Mouse (Mus musculus) thymus, adult 2 months (tissue): ENCODE measurements around the gene Gm867. TPM values are rescaled to one million over a fixed set of nuclear protein-coding genes. Genes with fewer than 3 reads are reported as not detected.

Experiments used
- DNase-seq: peaks from one replicate; pipeline ENCODE4 v3.0.0; 2021
- H3K27ac ChIP-seq: fragments of 200-500 bp; 2 replicates; pipeline ENCODE4 v1.5.1; 2012; ENCODE audit warnings: low read length, control low read depth; ENCODE audit not compliant: control insufficient read depth, insufficient read depth
- H3K27me3 ChIP-seq: fragments of 200-500 bp; 2 replicates; pipeline ENCODE4 v1.6.1; 2012; ENCODE audit warnings: mild to moderate bottlenecking, low read length, moderate library complexity, mixed read lengths; ENCODE audit not compliant: control insufficient read depth, insufficient read depth
- H3K36me3 ChIP-seq: fragments of 200-500 bp; 2 replicates; pipeline ENCODE4 v1.6.1; 2012; ENCODE audit warnings: mild to moderate bottlenecking, low read length, moderate library complexity; ENCODE audit not compliant: control insufficient read depth, insufficient read depth
- H3K4me1 ChIP-seq: fragments of 200-500 bp; replicated peaks from 2 replicates; pipeline ENCODE4 v1.6.1; 2012; ENCODE audit warnings: low read length; ENCODE audit not compliant: control insufficient read depth, insufficient read depth
- H3K4me3 ChIP-seq: fragments of 200-500 bp; 2 replicates; pipeline ENCODE4 v1.5.1; 2012; ENCODE audit warnings: mild to moderate bottlenecking, low read length, control low read depth, moderate library complexity; ENCODE audit not compliant: control insufficient read depth, insufficient read depth
- CTCF ChIP-seq: fragments of 200-500 bp; IDR thresholded peaks from 2 replicates; pipeline ENCODE4 v1.5.1; 2012; ENCODE audit warnings: mild to moderate bottlenecking, control low read depth, low read length, moderate library complexity, borderline replicate concordance; ENCODE audit not compliant: control insufficient read depth, poor library complexity, insufficient read depth; ENCODE audit errors: extremely low read depth
- POLR2A ChIP-seq: fragments of 200-500 bp; IDR thresholded peaks from 2 replicates; pipeline ENCODE4 v1.6.1; 2012; ENCODE audit warnings: mild to moderate bottlenecking, low read length, control low read depth, moderate library complexity; ENCODE audit not compliant: control insufficient read depth, poor library complexity, insufficient read depth; ENCODE audit errors: extremely low read depth
- WGBS: fragments of 180-500 bp; shearing (Covaris S2); methylation state at CpG from one replicate; pipeline ENCODE4 v1.1.7; 2018; 5-methylcytosine and 5-hydroxymethylcytosine counted together
- polyA plus RNA-seq: library from polyadenylated mRNA; depleted of rRNA; stranded (reverse); fragments of >200 nt; gene quantifications from 2 replicates; pipeline ENCODE4 v1.2.3, GENCODE M21; 2012

Gm867 gene
- polyA plus RNA-seq, 1 experiment, result 0.42 TPM

- no peaks in the 10 kb centered on the region for H3K27me3 ChIP-seq
Observed at GRCm38 (mm10) chr10:75945213-75945612, 4.7 kb upstream of the Gm867 start.

GRCm38 (mm10) chr10:75944066-75944772 is 3.7 kb upstream of the Gm867 start:
- Histone ChIP-seq H3K27me3 (no peaks in the 10 kb centered on the region), H3K4me1 (no peaks in the 10 kb centered on the region), H3K36me3 (no peaks in the 10 kb centered on the region), H3K4me3 (no peak overlapping the region), H3K27ac (no peak overlapping the region)
- TF ChIP-seq CTCF (no peak), POLR2A (no peak)
- 85% methylated on average over 11 of the region's 11 CpGs for WGBS
- no peak for DNase-seq

More at GRCm38 (mm10) chr10:75945213-75945612, 4.7 kb upstream of the Gm867 start:
- H3K27ac ChIP-seq, result no peak overlapping the region
- H3K36me3 ChIP-seq, result no peaks in the 10 kb centered on the region
- 97% methylated on average over 7 of the region's 7 CpGs for WGBS
- no peak for TF ChIP-seq POLR2A
- TF ChIP-seq CTCF, result no peak
- no peak for DNase-seq
- H3K4me1 ChIP-seq, result no peaks in the 10 kb centered on the region
- no peak overlapping the region for H3K4me3 ChIP-seq

- Histone ChIP-seq H3K27me3 (no peaks in the 10 kb centered on the region), H3K27ac (no peak within 1 kb of the TSS), H3K4me3 (no peak within 1 kb of the TSS), H3K4me1 (no peaks in the 10 kb centered on the region), H3K36me3 (no peaks in the 10 kb centered on the region)
- WGBS, result 65% methylated on average over 15 of the region's 15 CpGs
- no peak for TF ChIP-seq CTCF
- no peak for TF ChIP-seq POLR2A
- DNase-seq, result no peak
Observed at GRCm38 (mm10) chr10:75942736-75943477, 2.4 kb upstream of the Gm867 start, which contains the start of gene Vpreb3. Vpreb3 (plus strand) TSS chr10:75943057.

- H3K27me3 ChIP-seq, result no peaks in the 10 kb centered on the region
- no peak for DNase-seq
- no peak overlapping the region for H3K27ac ChIP-seq
- peaks cover 2% of the 10 kb centered on the region for H3K4me1 ChIP-seq
- no peaks in the 10 kb centered on the region for H3K36me3 ChIP-seq
- H3K4me3 ChIP-seq, result no peak overlapping the region
- no peak for TF ChIP-seq CTCF
- TF ChIP-seq POLR2A, result no peak
- 94% methylated on average over 9 of the region's 9 CpGs for WGBS
Observed at GRCm38 (mm10) chr10:75941042-75941824, 761 bp upstream of the Gm867 start.

GRCm38 (mm10) chr10:75939481-75940234 is 814 bp downstream of the Gm867 start:
- no peak for DNase-seq
- Histone ChIP-seq H3K4me1 (peaks cover 7% of the 10 kb centered on the region), H3K27ac (no peak overlapping the region), H3K4me3 (no peak overlapping the region), H3K27me3 (no peaks in the 10 kb centered on the region), H3K36me3 (no peaks in the 10 kb centered on the region)
- 51% methylated on average over 9 of the region's 9 CpGs for WGBS
- TF ChIP-seq CTCF (no peak), POLR2A (no peak)

GRCm38 (mm10) chr10:75937851-75938643 is 2.4 kb downstream of the Gm867 start:
- no peak for DNase-seq
- no peak overlapping the region for H3K27ac ChIP-seq
- H3K4me3 ChIP-seq, result no peak overlapping the region

More at GRCm38 (mm10) chr10:75937851-75938643, 2.4 kb downstream of the Gm867 start:
- WGBS, result 76% methylated on average over 10 of the region's 10 CpGs
- no peak for TF ChIP-seq CTCF
- TF ChIP-seq POLR2A, result no peak
- Histone ChIP-seq H3K36me3 (no peaks in the 10 kb centered on the region), H3K27me3 (no peaks in the 10 kb centered on the region; the same call in 1 of the 2 replicates), H3K4me1 (peaks cover 7% of the 10 kb centered on the region)
